In the genomic region with DNA sequence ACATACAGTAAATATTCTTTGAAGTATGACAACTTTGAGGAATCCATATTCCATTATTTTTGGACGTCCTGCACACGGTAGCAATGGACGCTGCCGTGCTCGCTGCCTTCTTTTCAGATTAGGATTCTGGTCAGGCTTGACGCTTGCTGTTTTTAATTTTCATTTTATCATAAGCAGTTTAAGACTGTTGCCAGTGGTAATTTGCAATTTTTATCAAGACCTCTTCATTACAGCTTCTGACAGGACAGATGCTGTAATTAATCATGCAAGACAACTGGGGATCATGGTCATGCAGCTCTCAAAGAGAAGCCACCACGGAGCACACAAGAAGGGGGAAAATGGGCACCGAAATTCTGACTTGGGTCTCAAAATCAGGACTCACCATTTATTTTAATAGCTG, we compare ENCODE assay signal across 20 mouse cellular contexts.
DNase-seq lines count a peak whose midpoint lies in the region; ATAC-seq and TF ChIP-seq lines count a peak whose summit lies in the region.
"Had no signal": no experiment of that assay in that cellular context is flagged by ENCODE, and none has a peak within 500 bp of the region (broad histone marks: within the 10 kb centered on the region; RNA-seq: fewer than 3 reads in every experiment).

No protein-coding gene starts in this region.

- TF ChIP-seq CTCF in brain, embryonic 14.5 days (IDR thresholded peaks at IDR 0.05; ENCODE audit: borderline replicate concordance, extremely low read depth, insufficient read depth, insufficient read length), result no peak

- H3K27ac ChIP-seq in forebrain, embryonic 13.5 days, result 0 out of 2 replicates have a peak overlapping the region, but pooled peaks have one; percentile 44
- H3K27ac ChIP-seq in forebrain, embryonic 15.5 days (replicated peaks), result no peak overlapping the region
- no peak overlapping the region for H3K27ac ChIP-seq in hindbrain, embryonic 16.5 days (ENCODE audit: low read depth, low read length)
- peak overlapping the region; percentile 26; the same call in 1 of the 2 replicates for H3K27ac ChIP-seq in midbrain, embryonic 16.5 days (ENCODE audit: low read length)
- H3K27ac ChIP-seq: limb, embryonic 15.5 days; liver, embryonic 14.5 days; neural tube, embryonic 12.5 days had no signal

- WGBS in forebrain, embryonic 13.5 days, result 62% methylated on average over 8 of the region's 8 CpGs
- WGBS in forebrain, embryonic 15.5 days, result 61% methylated on average over 8 of the region's 8 CpGs
- 44% methylated on average over 8 of the region's 8 CpGs for WGBS in hindbrain, embryonic 16.5 days
- WGBS in midbrain, embryonic 16.5 days, result 25% methylated on average over 8 of the region's 8 CpGs

- H3K4me1 ChIP-seq in forebrain, embryonic 13.5 days, result peaks cover 57% of the 10 kb centered on the region
- peaks cover 41% of the 10 kb centered on the region for H3K4me1 ChIP-seq in forebrain, embryonic 15.5 days
- peaks cover 9% of the 10 kb centered on the region for H3K4me1 ChIP-seq in hindbrain, embryonic 16.5 days (ENCODE audit: control insufficient read depth, insufficient read depth, low read depth, low read length)
- peaks cover 16% of the 10 kb centered on the region for H3K4me1 ChIP-seq in midbrain, embryonic 16.5 days (ENCODE audit: control insufficient read depth, insufficient read depth, low read length)
- H3K4me1 ChIP-seq: limb, embryonic 15.5 days had no signal

- no peak overlapping the region for H3K4me2 ChIP-seq in forebrain, embryonic 13.5 days
- no peak overlapping the region for H3K4me2 ChIP-seq in forebrain, embryonic 15.5 days (replicated peaks)
- peak overlapping the region; percentile 27; the same call in 1 of the 2 replicates for H3K4me2 ChIP-seq in hindbrain, embryonic 16.5 days (ENCODE audit: low read length)
- H3K4me2 ChIP-seq in midbrain, embryonic 16.5 days (ENCODE audit: low read length), result peak overlapping the region; percentile 1; the same call in 1 of the 2 replicates
- H3K4me2 ChIP-seq: heart, embryonic 11.5 days; limb, embryonic 15.5 days; lung, embryonic 14.5 days; neural tube, embryonic 12.5 days had no signal

- no peak for ATAC-seq in forebrain, embryonic 13.5 days
- no peak for ATAC-seq in forebrain, embryonic 15.5 days (replicated peaks)
- no peak for ATAC-seq in hindbrain, embryonic 16.5 days
- ATAC-seq in midbrain, embryonic 16.5 days, result peak; percentile 25; the same call in 1 of the 2 replicates
- ATAC-seq: intestine, postnatal 0 days had no signal

- no peak overlapping the region for H3K4me3 ChIP-seq in forebrain, embryonic 13.5 days
- H3K4me3 ChIP-seq in forebrain, embryonic 15.5 days, result no peak overlapping the region
- no peak overlapping the region for H3K4me3 ChIP-seq in hindbrain, embryonic 16.5 days (ENCODE audit: low read length)
- no peak overlapping the region for H3K4me3 ChIP-seq in midbrain, embryonic 16.5 days (ENCODE audit: low read depth, low read length)
- H3K4me3 ChIP-seq: limb, embryonic 15.5 days; neural tube, embryonic 12.5 days had no signal

- H3K36me3 ChIP-seq in forebrain, embryonic 13.5 days (ENCODE audit: poor library complexity, severe bottlenecking), result peaks cover 29% of the 10 kb centered on the region
- 0 out of 2 replicates have a peak, but pooled peaks cover 4% of the 10 kb centered on the region for H3K36me3 ChIP-seq in forebrain, embryonic 15.5 days
- H3K36me3 ChIP-seq in hindbrain, embryonic 16.5 days (ENCODE audit: control insufficient read depth, insufficient read depth, low read length), result peaks cover 5% of the 10 kb centered on the region; the same call in 1 of the 2 replicates
- peaks cover 13% of the 10 kb centered on the region for H3K36me3 ChIP-seq in midbrain, embryonic 16.5 days (ENCODE audit: control insufficient read depth, insufficient read depth, low read length)

- no peak for TF ChIP-seq POLR2A in brain, embryonic 14.5 days (IDR thresholded peaks at IDR 0.05; ENCODE audit: borderline replicate concordance, extremely low read depth, insufficient read depth, insufficient read length, poor library complexity, severe bottlenecking)

- H3K27me3 ChIP-seq in forebrain, embryonic 13.5 days, result 0 out of 2 replicates have a peak, but pooled peaks cover 4% of the 10 kb centered on the region
- no peaks in the 10 kb centered on the region for H3K27me3 ChIP-seq in forebrain, embryonic 15.5 days
- H3K27me3 ChIP-seq in hindbrain, embryonic 16.5 days (replicated peaks; ENCODE audit: control insufficient read depth, insufficient read depth, low read length), result no peaks in the 10 kb centered on the region; the same call in 1 of the 2 replicates
- H3K27me3 ChIP-seq in midbrain, embryonic 16.5 days (ENCODE audit: control insufficient read depth, insufficient read depth, low read depth, low read length), result no peaks in the 10 kb centered on the region
- H3K27me3 ChIP-seq: neural tube, embryonic 12.5 days had no signal

- DNase-seq in brain, embryonic 14.5 days (ENCODE audit: low read depth), result peak; percentile 67
- DNase-seq in layer of hippocampus, postnatal 14 days (ENCODE audit: low spot score in 2 of 2), result no peak
- DNase-seq in cerebellum, adult 11 months, result no peak
- DNase-seq in adrenal gland, postnatal 36 days, result no peak
- DNase-seq: adrenal gland, postnatal 10 days; cerebellum, adult 9-10 months; kidney, postnatal 4 days; layer of hippocampus, adult 9-11 months; left cerebral cortex, postnatal 4 days; lung, embryonic 14.5 days; right cerebral cortex, postnatal 14 days had no signal

- H3K9ac ChIP-seq in forebrain, embryonic 13.5 days, result no peak overlapping the region
- no peak overlapping the region for H3K9ac ChIP-seq in forebrain, embryonic 15.5 days (replicated peaks)
- no peak overlapping the region for H3K9ac ChIP-seq in hindbrain, embryonic 16.5 days (ENCODE audit: low read depth, low read length)
- no peak overlapping the region for H3K9ac ChIP-seq in midbrain, embryonic 16.5 days (ENCODE audit: low read depth, low read length)
- H3K9ac ChIP-seq: limb, embryonic 15.5 days; liver, embryonic 14.5 days; lung, embryonic 14.5 days; neural tube, embryonic 12.5 days had no signal

- H3K9me3 ChIP-seq in forebrain, embryonic 13.5 days (replicated peaks), result no peaks in the 10 kb centered on the region
- H3K9me3 ChIP-seq in forebrain, embryonic 15.5 days, result no peaks in the 10 kb centered on the region
- no peaks in the 10 kb centered on the region for H3K9me3 ChIP-seq in hindbrain, embryonic 16.5 days (ENCODE audit: control insufficient read depth, low read length)
- no peaks in the 10 kb centered on the region for H3K9me3 ChIP-seq in midbrain, embryonic 16.5 days (replicated peaks; ENCODE audit: control insufficient read depth, low read length, poor library complexity, severe bottlenecking)
- H3K9me3 ChIP-seq: limb, embryonic 15.5 days; neural tube, embryonic 12.5 days had no signal

Comparison
In these comparisons a context has a peak if more than half of its experiments do, and no peak if none do; other contexts are left out.
1. H3K27ac ChIP-seq: peak in forebrain, embryonic 13.5 days (single experiment) and midbrain, embryonic 16.5 days (single experiment); none in forebrain, embryonic 15.5 days (single experiment) and hindbrain, embryonic 16.5 days (single experiment).
2. H3K4me2 ChIP-seq: peak in hindbrain, embryonic 16.5 days (single experiment) and midbrain, embryonic 16.5 days (single experiment); none in forebrain, embryonic 13.5 days (single experiment) and forebrain, embryonic 15.5 days (single experiment).